Mouse (Mus musculus): ENCODE measurements around the gene Abca4. TPM values are rescaled to one million over a fixed set of nuclear protein-coding genes. Genes with fewer than 3 reads are reported as not detected.

Gene Abca4
- polyA plus RNA-seq, 1 experiment, result 0.38 TPM

DNA sequence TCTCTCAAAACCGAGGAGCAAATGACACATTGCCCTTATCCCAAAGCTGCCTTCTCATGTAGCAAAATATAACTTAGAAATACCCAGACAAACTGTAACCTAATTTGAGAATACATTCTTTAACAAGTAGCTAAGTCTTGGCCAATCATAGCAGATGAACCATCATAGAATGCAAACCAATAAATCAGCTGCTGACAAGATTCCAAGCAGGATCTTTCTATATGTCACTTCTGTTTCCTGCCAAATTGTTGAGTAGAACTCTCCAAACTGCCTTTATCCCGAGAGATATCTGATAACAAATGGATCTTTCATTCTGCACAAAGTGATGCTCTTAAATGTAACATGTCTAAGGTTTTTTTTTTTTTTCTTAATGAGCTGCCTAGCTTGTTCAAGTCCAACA lies 154.3 kb downstream of the Abca4 start:
- Histone ChIP-seq H3K27ac (ENCODE audit: control insufficient read depth, insufficient read depth, low read depth, low read length) (no peak overlapping the region), H3K27me3 (ENCODE audit: control insufficient read depth, insufficient read depth, low read length) (no peaks in the 10 kb centered on the region), H3K4me1 (ENCODE audit: control insufficient read depth, insufficient read depth, low read length) (no peaks in the 10 kb centered on the region), H3K36me3 (ENCODE audit: control insufficient read depth, insufficient read depth, low read length) (no peaks in the 10 kb centered on the region), H3K4me3 (ENCODE audit: control insufficient read depth, low read depth, low read length) (no peak overlapping the region)
- TF ChIP-seq CTCF (IDR thresholded peaks at IDR 0.05; ENCODE audit: control insufficient read depth, insufficient read depth, insufficient replicate concordance, low read depth, low read length) (no peak), POLR2A (IDR thresholded peaks at IDR 0.05; ENCODE audit: control insufficient read depth, low read depth, low read length) (no peak)

- TF ChIP-seq POLR2A (IDR thresholded peaks at IDR 0.05; ENCODE audit: control insufficient read depth, low read depth, low read length) (no peak), CTCF (IDR thresholded peaks at IDR 0.05; ENCODE audit: control insufficient read depth, insufficient read depth, insufficient replicate concordance, low read depth, low read length) (no peak)
- no peaks in the 10 kb centered on the region for H3K36me3 ChIP-seq (ENCODE audit: control insufficient read depth, insufficient read depth, low read length)
- H3K27me3 ChIP-seq (ENCODE audit: control insufficient read depth, insufficient read depth, low read length), result no peaks in the 10 kb centered on the region
- no peak overlapping the region for H3K4me3 ChIP-seq (ENCODE audit: control insufficient read depth, low read depth, low read length)
- no peaks in the 10 kb centered on the region for H3K4me1 ChIP-seq (ENCODE audit: control insufficient read depth, insufficient read depth, low read length)
- no peak overlapping the region for H3K27ac ChIP-seq (ENCODE audit: control insufficient read depth, insufficient read depth, low read depth, low read length)
Observed at GRCm38 (mm10) chr3:122198966-122199381, 154.7 kb downstream of the Abca4 start.

- Histone ChIP-seq H3K4me1 (ENCODE audit: control insufficient read depth, insufficient read depth, low read length) (no peaks in the 10 kb centered on the region), H3K36me3 (ENCODE audit: control insufficient read depth, insufficient read depth, low read length) (no peaks in the 10 kb centered on the region), H3K27me3 (ENCODE audit: control insufficient read depth, insufficient read depth, low read length) (no peaks in the 10 kb centered on the region), H3K4me3 (ENCODE audit: control insufficient read depth, low read depth, low read length) (no peak overlapping the region), H3K27ac (ENCODE audit: control insufficient read depth, insufficient read depth, low read depth, low read length) (no peak overlapping the region)
- no peak for TF ChIP-seq CTCF (IDR thresholded peaks at IDR 0.05; ENCODE audit: control insufficient read depth, insufficient read depth, insufficient replicate concordance, low read depth, low read length)
- TF ChIP-seq POLR2A (IDR thresholded peaks at IDR 0.05; ENCODE audit: control insufficient read depth, low read depth, low read length), result no peak
Observed at GRCm38 (mm10) chr3:122199600-122199999, 155.4 kb downstream of the Abca4 start.

- no peaks in the 10 kb centered on the region for H3K36me3 ChIP-seq (ENCODE audit: control insufficient read depth, insufficient read depth, low read length)
- TF ChIP-seq CTCF (IDR thresholded peaks at IDR 0.05; ENCODE audit: control insufficient read depth, insufficient read depth, insufficient replicate concordance, low read depth, low read length), result no peak
- TF ChIP-seq POLR2A (IDR thresholded peaks at IDR 0.05; ENCODE audit: control insufficient read depth, low read depth, low read length), result no peak
- H3K27ac ChIP-seq (ENCODE audit: control insufficient read depth, insufficient read depth, low read depth, low read length), result no peak overlapping the region
- no peaks in the 10 kb centered on the region for H3K4me1 ChIP-seq (ENCODE audit: control insufficient read depth, insufficient read depth, low read length)
- H3K27me3 ChIP-seq (ENCODE audit: control insufficient read depth, insufficient read depth, low read length), result no peaks in the 10 kb centered on the region
- H3K4me3 ChIP-seq (ENCODE audit: control insufficient read depth, low read depth, low read length), result no peak overlapping the region
Observed at GRCm38 (mm10) chr3:122200017-122200416, 155.8 kb downstream of the Abca4 start.

GRCm38 (mm10) chr3:122200447-122200846 lies 156.2 kb downstream of the Abca4 start:
- H3K27ac ChIP-seq (ENCODE audit: control insufficient read depth, insufficient read depth, low read depth, low read length), result no peak overlapping the region
- no peak for TF ChIP-seq POLR2A (IDR thresholded peaks at IDR 0.05; ENCODE audit: control insufficient read depth, low read depth, low read length)
- TF ChIP-seq CTCF (IDR thresholded peaks at IDR 0.05; ENCODE audit: control insufficient read depth, insufficient read depth, insufficient replicate concordance, low read depth, low read length), result no peak
- no peaks in the 10 kb centered on the region for H3K27me3 ChIP-seq (ENCODE audit: control insufficient read depth, insufficient read depth, low read length)
- H3K36me3 ChIP-seq (ENCODE audit: control insufficient read depth, insufficient read depth, low read length), result no peaks in the 10 kb centered on the region
- no peaks in the 10 kb centered on the region for H3K4me1 ChIP-seq (ENCODE audit: control insufficient read depth, insufficient read depth, low read length)
- no peak overlapping the region for H3K4me3 ChIP-seq (ENCODE audit: control insufficient read depth, low read depth, low read length)

- Histone ChIP-seq H3K27ac (ENCODE audit: control insufficient read depth, insufficient read depth, low read depth, low read length) (no peak overlapping the region), H3K4me1 (ENCODE audit: control insufficient read depth, insufficient read depth, low read length) (no peaks in the 10 kb centered on the region), H3K36me3 (ENCODE audit: control insufficient read depth, insufficient read depth, low read length) (no peaks in the 10 kb centered on the region), H3K4me3 (ENCODE audit: control insufficient read depth, low read depth, low read length) (no peak overlapping the region), H3K27me3 (ENCODE audit: control insufficient read depth, insufficient read depth, low read length) (no peaks in the 10 kb centered on the region)
- no peak for TF ChIP-seq CTCF (IDR thresholded peaks at IDR 0.05; ENCODE audit: control insufficient read depth, insufficient read depth, insufficient replicate concordance, low read depth, low read length)
- TF ChIP-seq POLR2A (IDR thresholded peaks at IDR 0.05; ENCODE audit: control insufficient read depth, low read depth, low read length), result no peak
Observed at GRCm38 (mm10) chr3:122202307-122202732, 158.1 kb downstream of the Abca4 start.

DNA sequence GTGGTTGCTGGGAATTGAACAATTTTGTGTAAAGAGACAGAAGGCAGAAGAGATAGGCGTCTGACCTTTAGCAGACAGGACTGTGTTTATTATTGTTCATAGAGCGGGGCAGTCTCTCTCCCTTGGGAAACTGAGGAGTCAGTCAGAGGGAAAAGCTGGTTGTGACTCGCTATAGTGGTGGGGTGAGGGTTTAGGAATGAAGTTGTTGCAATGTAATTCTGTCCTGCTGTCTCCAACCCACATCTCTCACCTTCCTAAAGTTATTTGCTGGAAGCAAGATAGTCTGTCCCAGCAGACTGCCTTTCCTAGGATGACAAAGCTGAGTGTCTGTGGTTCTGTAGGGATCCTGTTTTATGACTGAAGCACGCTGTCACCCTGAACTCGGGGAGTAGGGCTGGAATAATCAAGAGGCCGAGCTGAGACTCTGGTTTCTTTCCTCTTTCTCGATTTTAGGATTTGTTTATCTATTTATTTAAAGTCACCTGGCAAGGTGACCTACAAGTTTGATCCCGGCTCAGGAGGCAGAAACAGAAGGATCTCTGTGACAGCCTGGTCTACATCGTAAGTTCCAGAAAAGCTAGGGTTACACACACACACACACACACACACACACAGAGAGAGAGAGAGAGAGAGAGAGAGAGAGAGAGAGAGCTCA lies 159.6 kb downstream of the Abca4 start:
- Histone ChIP-seq H3K36me3 (ENCODE audit: control insufficient read depth, insufficient read depth, low read length) (no peaks in the 10 kb centered on the region), H3K4me3 (ENCODE audit: control insufficient read depth, low read depth, low read length) (no peak overlapping the region), H3K4me1 (ENCODE audit: control insufficient read depth, insufficient read depth, low read length) (no peaks in the 10 kb centered on the region), H3K27ac (ENCODE audit: control insufficient read depth, insufficient read depth, low read depth, low read length) (no peak overlapping the region), H3K27me3 (ENCODE audit: control insufficient read depth, insufficient read depth, low read length) (no peaks in the 10 kb centered on the region)
- TF ChIP-seq POLR2A (IDR thresholded peaks at IDR 0.05; ENCODE audit: control insufficient read depth, low read depth, low read length), result no peak
- no peak for TF ChIP-seq CTCF (IDR thresholded peaks at IDR 0.05; ENCODE audit: control insufficient read depth, insufficient read depth, insufficient replicate concordance, low read depth, low read length)
